Mouse (Mus musculus) liver, embryonic 11.5 days (tissue): Measurements from ENCODE around the gene Trpv4. TPM values are rescaled to one million over a fixed set of nuclear protein-coding genes. Genes with fewer than 3 reads are reported as not detected.

Experiments
- ATAC-seq: fragments of 200-750 bp; cut with Nextera tagmentation; replicated peaks from 2 replicates; pipeline ENCODE4 v1.8.0; 2017; ENCODE audit warnings: moderate number of reproducible peaks, mild to moderate bottlenecking, moderate TSS enrichment, moderate library complexity; ENCODE audit not compliant: low FRiP score
- DNase-seq: peaks from one replicate; pipeline ENCODE4 v3.0.0-alpha.2; 2017; ENCODE audit warnings: low spot score
- H3K27ac ChIP-seq: fragments of 300-500 bp; sonication (generic); 2 replicates; pipeline ENCODE4 v1.5.1; 2014; ENCODE audit warnings: mild to moderate bottlenecking, low read depth, low read length, control low read depth
- H3K27me3 ChIP-seq: fragments of 300-500 bp; sonication (generic); replicated peaks from 2 replicates; pipeline ENCODE4 v1.6.1; 2014; ENCODE audit warnings: low read length, mixed read lengths; ENCODE audit not compliant: control insufficient read depth, insufficient read depth
- H3K36me3 ChIP-seq: fragments of 300-500 bp; sonication (generic); 2 replicates; pipeline ENCODE4 v1.6.1; 2014; ENCODE audit warnings: mild to moderate bottlenecking, low read length, moderate library complexity, mixed read lengths; ENCODE audit not compliant: control insufficient read depth, insufficient read depth
- H3K4me1 ChIP-seq: fragments of 300-500 bp; sonication (generic); replicated peaks from 2 replicates; pipeline ENCODE4 v1.6.1; 2014; ENCODE audit warnings: low read length, mixed read lengths; ENCODE audit not compliant: control insufficient read depth, insufficient read depth
- H3K4me2 ChIP-seq: fragments of 300-500 bp; sonication (generic); 2 replicates; pipeline ENCODE4 v1.6.1; 2014; ENCODE audit warnings: mild to moderate bottlenecking, control low read depth, moderate library complexity
- H3K4me3 ChIP-seq: fragments of 300-500 bp; sonication (generic); 2 replicates; pipeline ENCODE4 v1.5.1; 2014; ENCODE audit warnings: low read depth, low read length, control low read depth
- H3K9ac ChIP-seq: fragments of 300-500 bp; sonication (generic); 2 replicates; pipeline ENCODE4 v1.6.1; 2014; ENCODE audit warnings: low read depth, low read length, control low read depth
- H3K9me3 ChIP-seq: fragments of 300-500 bp; sonication (generic); 2 replicates; pipeline ENCODE4 v1.6.1; 2016; ENCODE audit warnings: low read length, inconsistent platforms, mixed read lengths; ENCODE audit not compliant: control insufficient read depth
- WGBS: fragments of 180-500 bp; shearing (Covaris S2); extraction: QIAGEN DNeasy Blood & Tissue Kit; methylation state at CpG from one replicate; pipeline ENCODE4 v1.1.7; 2014; 5-methylcytosine and 5-hydroxymethylcytosine counted together
- polyA plus RNA-seq: library from polyadenylated mRNA; unstranded; fragments of >200 nt; fragmentation: Nextera tagmentation; extraction: Ambion mirVana; gene quantifications from 2 replicates; pipeline ENCODE4 v1.2.1, GENCODE M21; 2014

Gene Trpv4
- polyA plus RNA-seq, 1 experiment from 2014 or later, result 0.56 TPM

DNA sequence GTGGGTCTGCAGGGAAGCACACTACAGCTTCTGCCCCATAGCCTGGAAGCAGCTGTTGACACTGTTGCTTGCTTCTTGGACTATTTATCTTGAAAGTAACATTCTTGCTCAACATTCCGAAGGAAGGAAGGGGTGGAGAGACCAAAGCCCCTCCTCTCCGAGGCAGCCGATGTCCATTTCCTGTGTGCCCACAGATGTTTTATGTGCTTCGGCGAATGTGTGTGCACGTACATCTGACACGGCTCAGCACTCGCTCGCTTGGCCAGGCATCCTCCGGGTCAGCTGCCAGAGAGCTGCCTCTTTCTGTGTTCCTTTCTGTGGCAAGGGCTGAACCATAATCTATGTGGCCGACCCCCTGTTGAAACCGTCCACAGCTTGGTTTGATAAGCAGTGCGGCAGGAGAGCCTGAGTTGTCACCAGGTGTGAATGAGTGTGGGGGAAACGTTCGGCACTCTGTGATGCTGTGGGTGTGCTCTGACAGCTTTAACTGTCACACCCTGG lies 63.4 kb downstream of the Trpv4 start:
- DNase-seq, result no peak
- no peak for ATAC-seq
- Histone ChIP-seq H3K27ac (peak overlapping the region; percentile 72), H3K9ac (no peak overlapping the region), H3K4me1 (peaks cover 60% of the 10 kb centered on the region), H3K27me3 (0 out of 2 replicates have a peak, but pooled peaks cover 2% of the 10 kb centered on the region), H3K9me3 (no peaks in the 10 kb centered on the region), H3K36me3 (no peaks in the 10 kb centered on the region), H3K4me3 (0 out of 2 replicates have a peak overlapping the region, but pooled peaks have one; percentile 5), H3K4me2 (peak overlapping the region; percentile 53)
- WGBS, result 13% methylated on average over 15 of the region's 15 CpGs

DNA sequence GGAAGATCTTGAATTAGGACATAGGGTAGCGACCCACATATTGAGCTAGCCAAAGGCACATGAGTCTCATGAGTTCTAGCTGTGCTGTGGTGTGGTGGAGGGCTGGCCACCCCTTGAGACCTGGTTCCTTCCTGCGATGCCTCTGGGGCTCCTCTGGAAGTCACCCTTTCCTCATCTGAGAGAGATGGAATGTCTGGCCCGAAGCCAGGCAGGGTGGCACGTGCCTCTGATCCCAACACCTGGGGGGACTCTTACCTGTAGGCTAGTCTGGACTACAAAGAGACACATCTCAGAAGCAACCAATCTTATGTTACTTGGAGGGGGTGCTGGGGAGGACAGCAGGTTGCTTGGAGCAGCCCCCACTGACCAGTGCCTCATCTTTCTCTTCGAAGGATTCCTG lies 64.3 kb downstream of the Trpv4 start:
- 71% methylated on average over 5 of the region's 5 CpGs for WGBS
- ATAC-seq (no peak), DNase-seq (no peak)
- Histone ChIP-seq H3K27me3 (0 out of 2 replicates have a peak, but pooled peaks cover 2% of the 10 kb centered on the region), H3K4me2 (peak overlapping the region; percentile 53; the same call in 1 of the 2 replicates), H3K4me1 (peaks cover 67% of the 10 kb centered on the region), H3K9ac (no peak overlapping the region), H3K27ac (peak overlapping the region; percentile 60; the same call in 1 of the 2 replicates), H3K9me3 (no peaks in the 10 kb centered on the region), H3K36me3 (no peaks in the 10 kb centered on the region), H3K4me3 (no peak overlapping the region)

DNA sequence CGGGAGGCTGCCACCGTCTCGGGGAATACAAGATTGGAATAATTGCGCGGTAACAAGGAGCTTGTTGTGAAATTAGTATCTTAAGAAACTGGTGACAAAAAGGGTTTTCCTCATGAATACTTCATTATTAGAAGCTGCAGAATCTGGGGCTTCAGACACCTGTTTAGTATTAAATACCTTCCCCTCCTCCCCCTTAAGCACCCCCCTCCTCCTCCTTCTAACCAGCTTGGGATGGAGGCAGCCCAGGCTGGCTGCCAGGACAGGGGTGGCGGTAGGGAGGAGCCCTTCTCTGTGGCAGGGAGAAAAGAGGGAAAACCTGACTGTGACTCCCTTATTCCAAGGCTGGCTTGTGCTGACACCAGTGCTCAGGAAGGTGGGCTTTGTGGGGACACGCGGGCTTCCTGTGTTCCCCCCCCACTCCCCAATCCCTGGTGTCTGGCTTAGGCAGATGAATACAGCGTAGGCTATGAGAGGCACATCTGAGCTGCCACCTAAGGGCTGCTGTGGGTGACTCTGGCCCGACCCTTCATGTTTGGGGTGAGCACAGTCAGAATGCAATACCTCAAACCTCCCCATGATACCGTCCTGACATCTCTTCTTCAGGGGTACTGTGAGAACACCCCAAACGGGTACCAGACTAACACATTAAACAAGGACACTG lies 64.9 kb downstream of the Trpv4 start:
- Histone ChIP-seq H3K4me2 (no peak overlapping the region), H3K4me1 (peaks cover 73% of the 10 kb centered on the region), H3K9me3 (no peaks in the 10 kb centered on the region), H3K27ac (no peak overlapping the region), H3K4me3 (no peak overlapping the region), H3K27me3 (peaks cover 2% of the 10 kb centered on the region; the same call in 1 of the 2 replicates), H3K36me3 (no peaks in the 10 kb centered on the region), H3K9ac (no peak overlapping the region)
- no peak for ATAC-seq
- no peak for DNase-seq
- 76% methylated on average over 12 of the region's 12 CpGs for WGBS

DNA sequence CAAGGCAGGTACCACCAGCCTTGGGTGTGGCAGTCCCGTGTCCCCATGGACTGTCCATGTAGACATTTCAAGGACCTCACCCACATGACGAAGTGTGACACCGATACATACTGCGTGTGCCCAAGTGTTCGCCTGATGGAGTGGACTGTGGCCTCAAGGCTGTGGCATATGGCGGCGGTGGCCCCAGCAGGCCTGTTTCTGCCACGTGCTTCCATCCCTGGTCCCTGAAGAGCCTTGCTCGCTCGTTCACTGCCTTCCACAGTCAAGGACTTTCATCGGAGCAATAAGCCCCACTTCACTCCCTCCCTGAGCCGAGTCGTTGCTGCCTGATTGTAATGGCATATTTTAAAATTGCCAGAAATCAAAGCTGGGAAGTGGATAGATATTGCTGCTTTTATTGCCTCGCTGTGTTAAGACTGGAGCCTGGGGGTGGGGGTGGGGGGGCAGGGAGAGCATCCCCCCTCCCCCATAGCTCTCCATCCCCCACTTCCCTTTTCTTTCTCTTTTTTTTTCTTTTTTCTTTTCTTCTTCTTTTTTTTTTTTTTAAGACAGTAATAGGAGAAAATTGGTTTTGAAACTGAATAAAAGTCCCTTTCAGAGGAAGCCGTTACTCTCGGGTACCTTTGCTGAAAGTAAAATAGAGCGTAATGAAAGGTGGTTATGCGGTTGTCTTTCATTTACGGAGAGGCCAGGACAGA lies 65.6 kb downstream of the Trpv4 start:
- Histone ChIP-seq H3K9me3 (no peaks in the 10 kb centered on the region), H3K4me3 (no peak overlapping the region), H3K27ac (no peak overlapping the region), H3K36me3 (no peaks in the 10 kb centered on the region), H3K27me3 (peaks cover 2% of the 10 kb centered on the region; the same call in 1 of the 2 replicates), H3K9ac (no peak overlapping the region), H3K4me1 (peaks cover 76% of the 10 kb centered on the region), H3K4me2 (no peak overlapping the region)
- 73% methylated on average over 19 of the region's 19 CpGs for WGBS
- DNase-seq, result no peak
- no peak for ATAC-seq

DNA sequence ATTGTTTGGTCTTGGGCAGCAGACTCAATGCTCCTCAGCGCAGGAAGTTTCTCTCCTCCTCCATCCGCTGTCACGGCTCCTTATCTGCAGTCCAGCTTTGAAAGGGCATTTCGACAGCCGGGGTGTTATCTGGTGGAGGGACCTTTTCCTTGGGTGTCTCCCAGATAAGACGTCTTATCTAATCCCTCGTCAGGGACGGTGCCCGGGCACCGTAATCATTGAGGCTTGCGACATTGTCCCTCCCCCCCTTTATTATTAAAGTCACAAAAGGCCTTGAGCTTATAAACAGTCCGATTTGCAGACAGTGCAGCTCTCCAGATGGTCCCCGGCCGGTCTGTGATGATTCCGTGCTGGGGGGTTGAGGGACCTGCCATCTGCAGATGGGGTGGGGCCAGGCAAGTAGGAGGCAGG lies 67.1 kb downstream of the Trpv4 start:
- WGBS, result 5% methylated on average over 15 of the region's 15 CpGs
- ATAC-seq (peak; percentile 40), DNase-seq (no peak)
- Histone ChIP-seq H3K27me3 (peaks cover 3% of the 10 kb centered on the region), H3K4me3 (0 out of 2 replicates have a peak overlapping the region, but pooled peaks have one; percentile 21), H3K9ac (no peak overlapping the region), H3K27ac (peak overlapping the region; percentile 19; the same call in 1 of the 2 replicates), H3K9me3 (no peaks in the 10 kb centered on the region), H3K4me1 (peaks cover 68% of the 10 kb centered on the region), H3K36me3 (no peaks in the 10 kb centered on the region), H3K4me2 (peak overlapping the region; percentile 49)

DNA sequence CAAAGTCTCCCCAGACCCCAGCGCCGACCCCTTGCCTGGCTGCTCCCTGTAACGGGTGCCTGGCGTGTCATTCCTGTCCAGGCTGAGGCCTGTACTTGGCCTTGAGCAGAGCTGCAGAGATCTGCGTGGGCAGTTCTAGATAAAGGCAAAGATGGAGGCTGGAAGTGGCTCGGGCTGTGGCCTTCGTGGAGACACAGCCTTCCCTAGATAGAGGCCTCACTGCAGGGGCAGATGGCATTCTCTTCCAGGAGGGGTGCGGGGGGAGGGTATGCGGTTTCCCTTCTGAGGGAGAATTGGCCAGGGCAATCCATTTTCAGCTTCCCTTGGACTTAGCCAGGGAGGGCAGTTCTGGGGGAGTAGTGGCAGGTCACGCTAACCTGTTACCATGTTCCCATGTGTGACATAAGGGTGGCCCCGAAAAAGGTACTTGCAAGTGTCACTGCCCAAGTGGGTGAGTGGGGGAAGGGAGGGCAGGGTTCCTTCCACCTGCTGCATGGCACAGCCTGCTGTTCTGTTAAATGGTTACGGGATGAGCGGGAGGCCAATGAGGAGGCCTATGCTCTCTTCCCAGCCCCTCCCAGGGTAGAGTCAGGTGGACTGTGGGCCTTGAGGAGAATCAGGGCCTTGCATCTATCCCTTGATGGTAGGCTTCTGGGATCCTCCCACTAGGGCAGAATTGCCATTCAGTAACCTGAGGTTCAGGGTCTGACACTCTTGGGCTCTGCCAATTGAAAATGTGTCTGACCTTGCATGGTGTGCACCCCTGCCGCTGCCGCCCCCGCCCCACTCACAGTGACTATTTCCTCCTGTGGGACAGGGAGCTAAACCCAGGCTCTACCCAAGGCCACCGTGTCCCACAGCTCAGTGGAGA lies 67.9 kb downstream of the Trpv4 start:
- H3K9me3 ChIP-seq, result no peaks in the 10 kb centered on the region

DNA sequence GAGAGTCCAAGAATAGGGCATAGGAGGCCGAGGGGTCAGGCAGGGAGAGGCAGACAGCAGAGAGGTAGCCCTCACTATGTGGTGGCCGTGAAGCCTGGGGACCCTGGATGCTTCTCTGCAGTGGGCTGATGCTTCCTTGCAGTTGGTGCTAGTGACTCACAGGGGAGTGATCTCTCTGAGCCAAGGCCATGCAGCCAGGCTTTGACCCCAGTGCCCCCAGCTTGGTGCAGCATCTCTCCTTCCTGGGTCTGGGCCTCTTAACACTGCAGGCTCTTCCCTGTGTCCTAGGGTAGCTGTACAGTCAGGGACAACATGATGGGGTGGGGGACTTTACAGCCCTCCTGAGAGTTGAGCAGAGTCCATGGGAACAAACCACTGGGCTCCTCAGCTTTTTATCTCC lies 68.8 kb downstream of the Trpv4 start:
- Histone ChIP-seq H3K4me1 (peaks cover 65% of the 10 kb centered on the region), H3K4me2 (peak overlapping the region; percentile 27), H3K27ac (peak overlapping the region; percentile 28; the same call in 1 of the 2 replicates), H3K36me3 (no peaks in the 10 kb centered on the region), H3K4me3 (no peak overlapping the region), H3K27me3 (peaks cover 7% of the 10 kb centered on the region), H3K9ac (no peak overlapping the region), H3K9me3 (no peaks in the 10 kb centered on the region)
- ATAC-seq (no peak), DNase-seq (no peak)
- WGBS, result 66% methylated on average over 2 of the region's 2 CpGs

More for the DNA sequence above, 67.9 kb downstream of the Trpv4 start:
- ATAC-seq (no peak), DNase-seq (no peak)
- Histone ChIP-seq H3K4me1 (peaks cover 67% of the 10 kb centered on the region), H3K9ac (no peak overlapping the region), H3K4me3 (no peak overlapping the region), H3K27me3 (peaks cover 7% of the 10 kb centered on the region), H3K36me3 (no peaks in the 10 kb centered on the region), H3K27ac (peak overlapping the region; percentile 28; the same call in 1 of the 2 replicates), H3K4me2 (peak overlapping the region; percentile 49)
- 53% methylated on average over 17 of the region's 17 CpGs for WGBS

DNA sequence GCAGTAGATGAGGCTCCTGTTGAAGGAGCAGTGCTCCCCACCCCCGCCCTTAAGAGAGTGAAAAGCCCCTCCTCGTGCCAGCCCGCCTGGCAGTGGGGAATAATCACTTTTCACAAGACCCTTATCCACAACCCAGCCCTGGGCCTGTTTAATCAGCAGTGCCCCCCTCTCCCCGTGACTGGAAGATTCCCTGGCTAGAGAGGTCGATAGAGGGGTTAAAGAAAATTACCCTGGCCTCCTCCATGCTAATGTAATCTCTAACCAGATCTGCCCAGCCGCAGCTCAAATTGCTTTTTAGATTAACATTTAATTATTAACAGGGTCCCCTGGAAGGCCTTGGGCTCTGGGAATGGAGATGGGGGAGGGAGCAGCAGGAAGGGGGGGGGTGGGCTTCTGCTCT lies 69.2 kb downstream of the Trpv4 start:
- no peak for ATAC-seq
- peak overlapping the region; percentile 27 for H3K4me2 ChIP-seq
- H3K4me3 ChIP-seq, result no peak overlapping the region
- DNase-seq, result no peak
- WGBS, result 40% methylated on average over 6 of the region's 6 CpGs
- no peaks in the 10 kb centered on the region for H3K36me3 ChIP-seq
- 0 out of 2 replicates have a peak overlapping the region, but pooled peaks have one; percentile 28 for H3K27ac ChIP-seq
- no peak overlapping the region for H3K9ac ChIP-seq
- H3K4me1 ChIP-seq, result peaks cover 61% of the 10 kb centered on the region
- no peaks in the 10 kb centered on the region for H3K9me3 ChIP-seq
- H3K27me3 ChIP-seq, result peaks cover 7% of the 10 kb centered on the region
